Mouse (Mus musculus) forebrain, embryonic 11.5 days (tissue): Measurements from ENCODE around the gene Agl. TPM values are rescaled to one million over a fixed set of nuclear protein-coding genes. Genes with fewer than 3 reads are reported as not detected.
"Not testable (repeated sequence)": the region's sequence is repeated elsewhere in the genome, so short reads cannot be mapped to it uniquely, and the experiment has no call there.

Source experiments
- ATAC-seq: fragments of 200-750 bp; cut with Nextera tagmentation; replicated peaks from 2 replicates; pipeline ENCODE4 v1.8.0; 2017; ENCODE audit warnings: moderate TSS enrichment; ENCODE audit not compliant: low FRiP score
- DNase-seq: peaks from one replicate; pipeline ENCODE4 v3.0.0-alpha.2; 2017; ENCODE audit warnings: low spot score
- H3K27ac ChIP-seq: fragments of 300-500 bp; sonication (generic); 2 replicates; pipeline ENCODE4 v1.5.1; 2014; ENCODE audit warnings: low read depth, low read length
- H3K27me3 ChIP-seq: fragments of 300-500 bp; sonication (generic); 2 replicates; pipeline ENCODE4 v1.6.1; 2014; ENCODE audit warnings: mild to moderate bottlenecking, low read length, mixed read lengths; ENCODE audit not compliant: control insufficient read depth, insufficient read depth
- H3K36me3 ChIP-seq: fragments of 300-500 bp; sonication (generic); 2 replicates; pipeline ENCODE4 v1.6.1; 2014; ENCODE audit warnings: mild to moderate bottlenecking, low read length, moderate library complexity, mixed read lengths; ENCODE audit not compliant: control insufficient read depth, insufficient read depth
- H3K4me1 ChIP-seq: fragments of 300-500 bp; sonication (generic); replicated peaks from 2 replicates; pipeline ENCODE4 v1.6.1; 2014; ENCODE audit warnings: low read length, mixed read lengths; ENCODE audit not compliant: control insufficient read depth, insufficient read depth
- H3K4me2 ChIP-seq: fragments of 300-500 bp; sonication (generic); 2 replicates; pipeline ENCODE4 v1.6.1; 2014; ENCODE audit warnings: low read depth, mild to moderate bottlenecking, low read length, moderate library complexity, mixed read lengths; ENCODE audit not compliant: severe bottlenecking
- H3K4me3 ChIP-seq: fragments of 300-500 bp; sonication (generic); 2 replicates; pipeline ENCODE4 v1.5.1; 2014; ENCODE audit warnings: low read depth, low read length
- H3K9ac ChIP-seq: fragments of 300-500 bp; sonication (generic); 2 replicates; pipeline ENCODE4 v1.6.1; 2014; ENCODE audit warnings: low read length
- H3K9me3 ChIP-seq: fragments of 300-500 bp; sonication (generic); 2 replicates; pipeline ENCODE4 v1.6.1; 2016; ENCODE audit warnings: low read length, mixed read lengths; ENCODE audit not compliant: control insufficient read depth
- WGBS: fragments of 180-500 bp; shearing (Covaris S2); extraction: QIAGEN DNeasy Blood & Tissue Kit; methylation state at CpG from one replicate; pipeline ENCODE4 v1.1.7; 2014; 5-methylcytosine and 5-hydroxymethylcytosine counted together
- polyA plus RNA-seq: library from polyadenylated mRNA; unstranded; fragments of >200 nt; fragmentation: Nextera tagmentation; extraction: Ambion mirVana; gene quantifications from 2 replicates; pipeline ENCODE4 v1.2.1, GENCODE M21; 2014

Agl gene
- polyA plus RNA-seq, 1 experiment from 2014 or later = 17.4 TPM

- Histone ChIP-seq H3K4me1 (no peaks in the 10 kb centered on the region), H3K9ac (no peak overlapping the region), H3K4me3 (no peak overlapping the region), H3K27ac (no peak overlapping the region), H3K4me2 (no peak overlapping the region), H3K27me3 (no peaks in the 10 kb centered on the region), H3K36me3 (no peaks in the 10 kb centered on the region), H3K9me3 (no peaks in the 10 kb centered on the region)
- 97% methylated on average over 8 of the region's 8 CpGs for WGBS
- ATAC-seq = no peak
- no peak for DNase-seq
Measured at GRCm38 (mm10) chr3:116784811-116785210, 23.2 kb downstream of the Agl start.

- H3K9ac ChIP-seq = no peak overlapping the region
- H3K36me3 ChIP-seq = no peaks in the 10 kb centered on the region
- H3K27me3 ChIP-seq = no peaks in the 10 kb centered on the region
- H3K27ac ChIP-seq = no peak overlapping the region
- ATAC-seq = no peak
- no peaks in the 10 kb centered on the region for H3K4me1 ChIP-seq
- DNase-seq = no peak
- H3K4me3 ChIP-seq = no peak overlapping the region
- H3K9me3 ChIP-seq = no peaks in the 10 kb centered on the region
- H3K4me2 ChIP-seq = no peak overlapping the region
- WGBS = 94% methylated on average over 12 of the region's 12 CpGs
Measured at GRCm38 (mm10) chr3:116784290-116784689, 23.7 kb downstream of the Agl start.

- no peak overlapping the region for H3K27ac ChIP-seq
- DNase-seq = no peak
- H3K9me3 ChIP-seq = no peaks in the 10 kb centered on the region
- H3K4me1 ChIP-seq = no peaks in the 10 kb centered on the region
- 83% methylated on average over 2 of the region's 2 CpGs for WGBS
- H3K27me3 ChIP-seq = no peaks in the 10 kb centered on the region
- H3K4me2 ChIP-seq = no peak overlapping the region
- H3K4me3 ChIP-seq = no peak overlapping the region
- no peak overlapping the region for H3K9ac ChIP-seq
- no peaks in the 10 kb centered on the region; the same call in 1 of the 2 replicates for H3K36me3 ChIP-seq
- ATAC-seq = no peak
Measured at GRCm38 (mm10) chr3:116776961-116777360, 31.0 kb downstream of the Agl start.

- no peaks in the 10 kb centered on the region for H3K9me3 ChIP-seq
- WGBS = 89% methylated on average over 12 of the region's 12 CpGs
- H3K9ac ChIP-seq = no peak overlapping the region
- DNase-seq (no peak), ATAC-seq (no peak)
- no peaks in the 10 kb centered on the region for H3K4me1 ChIP-seq
- H3K27me3 ChIP-seq = no peaks in the 10 kb centered on the region
- H3K4me3 ChIP-seq = no peak overlapping the region
- H3K27ac ChIP-seq = no peak overlapping the region
- no peak overlapping the region for H3K4me2 ChIP-seq
- no peaks in the 10 kb centered on the region; the same call in 1 of the 2 replicates for H3K36me3 ChIP-seq
Measured at GRCm38 (mm10) chr3:116773836-116774235, 34.1 kb downstream of the Agl start.

DNA sequence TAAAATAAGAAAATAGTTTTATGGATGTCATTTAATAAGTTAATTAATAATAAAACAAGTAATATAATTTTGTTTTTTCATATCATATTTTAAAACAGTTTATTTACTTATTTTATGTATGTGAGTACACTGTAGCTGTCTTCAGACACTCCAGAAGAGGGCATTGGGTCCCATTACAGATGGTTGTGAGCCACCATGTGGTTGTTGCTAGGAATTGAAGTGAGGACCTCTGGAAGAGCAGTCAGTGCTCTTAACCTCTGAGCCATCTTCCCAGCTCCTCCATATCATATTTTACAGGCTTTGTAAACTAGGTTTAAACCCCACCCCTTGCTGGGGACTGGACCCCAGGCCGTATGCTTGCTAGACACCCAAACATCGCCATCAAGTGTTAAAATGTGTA, 36.4 kb downstream of the Agl start:
- Histone ChIP-seq H3K4me1 (no peaks in the 10 kb centered on the region), H3K9me3 (no peaks in the 10 kb centered on the region), H3K36me3 (no peaks in the 10 kb centered on the region), H3K27me3 (no peaks in the 10 kb centered on the region), H3K27ac (no peak overlapping the region), H3K4me3 (no peak overlapping the region), H3K4me2 (no peak overlapping the region), H3K9ac (no peak overlapping the region)
- WGBS = 94% methylated on average over 2 of the region's 2 CpGs
- ATAC-seq (no peak), DNase-seq (no peak)

DNA sequence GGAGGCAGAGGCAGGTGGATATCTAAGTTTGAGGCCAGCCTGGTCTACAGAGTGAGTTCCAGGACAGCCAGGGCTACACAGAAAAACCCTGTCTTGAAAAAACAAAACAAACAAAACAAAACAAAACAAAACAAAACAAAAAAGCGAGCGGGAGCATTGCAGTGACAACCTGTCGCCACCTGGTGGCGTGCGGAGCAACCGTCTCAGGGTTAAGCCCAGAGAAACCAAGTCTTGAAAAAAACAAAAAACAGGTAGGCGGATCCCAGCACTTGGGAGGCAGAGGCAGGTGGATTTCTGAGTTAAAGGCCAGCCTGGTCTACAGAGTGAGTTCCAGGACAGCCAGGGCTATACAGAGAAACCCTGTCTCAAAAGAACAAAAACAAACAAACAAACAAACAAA, 41.0 kb downstream of the Agl start:
- H3K4me3 ChIP-seq, H3K27ac ChIP-seq, H3K4me2 ChIP-seq, H3K9me3 ChIP-seq, ATAC-seq, H3K27me3 ChIP-seq, H3K9ac ChIP-seq, DNase-seq, H3K4me1 ChIP-seq, H3K36me3 ChIP-seq: not testable (repeated sequence)
- WGBS = 93% methylated on average over 7 of the region's 7 CpGs

GRCm38 (mm10) chr3:116752818-116753217, 55.1 kb downstream of the Agl start:
- WGBS = 92% methylated on average over 8 of the region's 8 CpGs
- Histone ChIP-seq H3K4me2 (no peak overlapping the region), H3K4me3 (no peak overlapping the region), H3K4me1 (no peaks in the 10 kb centered on the region), H3K9ac (no peak overlapping the region), H3K9me3 (no peaks in the 10 kb centered on the region), H3K27ac (no peak overlapping the region), H3K36me3 (peaks cover 2% of the 10 kb centered on the region; the same call in 1 of the 2 replicates), H3K27me3 (no peaks in the 10 kb centered on the region)
- DNase-seq = no peak
- ATAC-seq = no peak

DNA sequence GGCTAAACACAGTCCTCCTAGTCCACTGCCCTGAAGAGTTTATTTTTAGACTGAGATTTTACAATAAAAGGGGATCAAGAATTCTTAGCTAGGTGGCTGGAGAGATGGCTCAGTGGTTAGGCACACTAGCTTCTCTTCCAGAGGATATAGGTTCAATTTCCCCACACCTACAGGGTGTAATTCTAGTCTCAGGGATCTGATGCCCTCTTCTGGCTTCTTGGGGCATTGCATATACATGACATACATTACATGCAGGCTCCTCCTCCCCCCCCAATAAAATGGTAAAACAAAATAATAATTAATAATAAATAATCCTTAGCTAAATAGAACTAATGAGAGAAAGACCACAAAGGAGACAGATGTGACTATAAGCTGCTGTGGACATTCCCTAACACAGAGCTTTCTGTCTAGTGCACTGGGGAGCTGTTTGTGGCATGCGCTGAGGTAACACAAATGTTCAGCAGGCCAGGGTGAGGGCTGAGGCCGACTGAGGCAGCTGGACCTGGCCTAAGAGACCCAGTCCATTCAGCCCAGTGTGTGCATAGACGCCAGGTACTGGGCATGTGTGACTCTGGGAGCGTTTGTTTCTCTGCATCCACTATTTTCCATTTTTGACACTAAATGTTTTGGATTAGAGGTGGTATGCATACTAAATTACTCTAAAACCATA, 56.6 kb downstream of the Agl start:
- Histone ChIP-seq H3K36me3 (no peaks in the 10 kb centered on the region), H3K27ac (no peak overlapping the region), H3K4me1 (no peaks in the 10 kb centered on the region), H3K9ac (no peak overlapping the region), H3K4me3 (no peak overlapping the region), H3K27me3 (no peaks in the 10 kb centered on the region), H3K4me2 (no peak overlapping the region), H3K9me3 (no peaks in the 10 kb centered on the region)
- 80% methylated on average over 4 of the region's 4 CpGs for WGBS
- DNase-seq (no peak), ATAC-seq (peak; percentile 56; the same call in 1 of the 2 replicates)
